Mouse (Mus musculus): ENCODE results near the gene Akap6. TPM values are rescaled to one million over a fixed set of nuclear protein-coding genes. Genes with fewer than 3 reads are reported as not detected.

Akap6 gene
- 26.1 and 27.4 TPM in 2 replicates for polyA plus RNA-seq (2012; rRNA removed)

GRCm38 (mm10) chr12:52699146-52699545 is at the start of gene Akap6:
Gene Akap6, plus strand, starts transcription at chr12:52699383.
- TF ChIP-seq POLR2A (IDR thresholded peaks at IDR 0.05; ENCODE audit: borderline replicate concordance, insufficient read depth, low read length): peak; percentile 49; the same call in 1 of the 2 replicates
- TF ChIP-seq CTCF (IDR thresholded peaks at IDR 0.05; ENCODE audit: borderline replicate concordance, insufficient read depth, low read depth, low read length): no peak
- Histone ChIP-seq H3K4me3 (replicated peaks; ENCODE audit: insufficient read depth, low read depth, low read length) (peak within 1 kb of the TSS; percentile 91), H3K27me3 (ENCODE audit: control insufficient read depth, insufficient read depth, low read length) (no peaks in the 10 kb centered on the region), H3K27ac (ENCODE audit: insufficient read depth, low read length) (peak within 1 kb of the TSS; percentile 85), H3K4me1 (ENCODE audit: control insufficient read depth, insufficient read depth, low read length) (no peaks in the 10 kb centered on the region; the same call in 1 of the 2 replicates)
- DNase-seq: peak; percentile 71 to 85
- 5% methylated on average over 6 of the region's 6 CpGs for WGBS

- no peak overlapping the region for H3K4me3 ChIP-seq (replicated peaks; ENCODE audit: insufficient read depth, low read depth, low read length)
- 80% methylated on average over 7 of the region's 7 CpGs for WGBS
- DNase-seq: no peak
- no peak overlapping the region for H3K27ac ChIP-seq (ENCODE audit: insufficient read depth, low read length)
- TF ChIP-seq POLR2A (IDR thresholded peaks at IDR 0.05; ENCODE audit: borderline replicate concordance, insufficient read depth, low read length): no peak
- no peak for TF ChIP-seq CTCF (IDR thresholded peaks at IDR 0.05; ENCODE audit: borderline replicate concordance, insufficient read depth, low read depth, low read length)
- H3K4me1 ChIP-seq (ENCODE audit: control insufficient read depth, insufficient read depth, low read length): no peaks in the 10 kb centered on the region
- H3K27me3 ChIP-seq (ENCODE audit: control insufficient read depth, insufficient read depth, low read length): no peaks in the 10 kb centered on the region
These were observed 36.0 kb upstream of the Akap6 start for GRCm38 (mm10) chr12:52662907-52663790.

GRCm38 (mm10) chr12:52664944-52665343 is 34.2 kb upstream of the Akap6 start:
- no peaks in the 10 kb centered on the region for H3K27me3 ChIP-seq (ENCODE audit: control insufficient read depth, insufficient read depth, low read length)
- H3K4me1 ChIP-seq (ENCODE audit: control insufficient read depth, insufficient read depth, low read length): no peaks in the 10 kb centered on the region
- DNase-seq: no peak
- TF ChIP-seq POLR2A (IDR thresholded peaks at IDR 0.05; ENCODE audit: borderline replicate concordance, insufficient read depth, low read length) (no peak), CTCF (IDR thresholded peaks at IDR 0.05; ENCODE audit: borderline replicate concordance, insufficient read depth, low read depth, low read length) (no peak)
- H3K27ac ChIP-seq (ENCODE audit: insufficient read depth, low read length): no peak overlapping the region
- 84% methylated on average over 5 of the region's 5 CpGs for WGBS
- no peak overlapping the region for H3K4me3 ChIP-seq (replicated peaks; ENCODE audit: insufficient read depth, low read depth, low read length)

- WGBS: 22% methylated on average over 7 of the region's 7 CpGs
- no peaks in the 10 kb centered on the region for H3K27me3 ChIP-seq (ENCODE audit: control insufficient read depth, insufficient read depth, low read length)
- TF ChIP-seq POLR2A (IDR thresholded peaks at IDR 0.05; ENCODE audit: borderline replicate concordance, insufficient read depth, low read length): no peak
- TF ChIP-seq CTCF (IDR thresholded peaks at IDR 0.05; ENCODE audit: borderline replicate concordance, insufficient read depth, low read depth, low read length): no peak
- H3K4me3 ChIP-seq (replicated peaks; ENCODE audit: insufficient read depth, low read depth, low read length): no peak overlapping the region
- no peak overlapping the region for H3K27ac ChIP-seq (ENCODE audit: insufficient read depth, low read length)
- no peak for DNase-seq
- H3K4me1 ChIP-seq (ENCODE audit: control insufficient read depth, insufficient read depth, low read length): no peaks in the 10 kb centered on the region
These were observed 27.7 kb upstream of the Akap6 start for GRCm38 (mm10) chr12:52671436-52671835.

- DNase-seq: no peak
- WGBS: 36% methylated on average over 6 of the region's 6 CpGs
- TF ChIP-seq CTCF (IDR thresholded peaks at IDR 0.05; ENCODE audit: borderline replicate concordance, insufficient read depth, low read depth, low read length) (no peak), POLR2A (IDR thresholded peaks at IDR 0.05; ENCODE audit: borderline replicate concordance, insufficient read depth, low read length) (no peak)
These were observed 27.2 kb upstream of the Akap6 start for GRCm38 (mm10) chr12:52671943-52672342.

DNA sequence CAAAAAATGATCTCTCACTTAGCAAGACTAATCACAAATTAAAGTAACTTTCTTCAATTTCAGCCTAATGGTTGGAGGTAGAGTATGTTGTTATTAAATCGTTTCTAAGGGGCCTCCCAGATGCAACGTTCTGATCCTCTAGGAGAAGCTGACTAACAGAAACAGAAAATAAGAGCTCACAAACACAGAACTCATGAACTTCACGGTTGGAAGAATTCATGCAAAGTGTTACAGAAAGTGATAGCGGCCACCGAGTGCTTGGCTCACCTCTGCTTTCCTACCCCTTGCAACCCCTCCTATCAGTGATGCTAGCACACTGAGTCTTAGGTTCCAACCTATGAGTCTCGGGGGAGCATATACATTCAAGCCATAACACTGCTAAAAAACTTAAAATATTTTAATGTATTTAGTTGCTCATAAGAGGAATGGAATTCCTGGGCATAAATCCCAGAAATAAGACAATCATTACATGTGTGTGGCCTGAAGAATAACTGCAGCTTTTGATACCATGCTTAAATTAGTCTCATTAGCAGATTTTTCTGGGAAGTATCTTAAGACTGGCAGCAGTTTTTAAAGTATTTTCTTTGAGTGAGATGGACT is 25.7 kb upstream of the Akap6 start:
- H3K27ac ChIP-seq (ENCODE audit: insufficient read depth, low read length): no peak overlapping the region
- TF ChIP-seq CTCF (IDR thresholded peaks at IDR 0.05; ENCODE audit: borderline replicate concordance, insufficient read depth, low read depth, low read length) (no peak), POLR2A (IDR thresholded peaks at IDR 0.05; ENCODE audit: borderline replicate concordance, insufficient read depth, low read length) (no peak)
- no peak for DNase-seq
- no peak overlapping the region for H3K4me3 ChIP-seq (replicated peaks; ENCODE audit: insufficient read depth, low read depth, low read length)
- no peaks in the 10 kb centered on the region for H3K4me1 ChIP-seq (ENCODE audit: control insufficient read depth, insufficient read depth, low read length)
- WGBS: 59% methylated on average over 6 of the region's 6 CpGs
- H3K27me3 ChIP-seq (ENCODE audit: control insufficient read depth, insufficient read depth, low read length): no peaks in the 10 kb centered on the region

More at GRCm38 (mm10) chr12:52671943-52672342, 27.2 kb upstream of the Akap6 start:
- H3K27ac ChIP-seq (ENCODE audit: insufficient read depth, low read length): no peak overlapping the region
- H3K27me3 ChIP-seq (ENCODE audit: control insufficient read depth, insufficient read depth, low read length): no peaks in the 10 kb centered on the region
- no peaks in the 10 kb centered on the region for H3K4me1 ChIP-seq (ENCODE audit: control insufficient read depth, insufficient read depth, low read length)
- H3K4me3 ChIP-seq (replicated peaks; ENCODE audit: insufficient read depth, low read depth, low read length): no peak overlapping the region

GRCm38 (mm10) chr12:52675010-52675409 is 24.2 kb upstream of the Akap6 start:
- Histone ChIP-seq H3K4me1 (ENCODE audit: control insufficient read depth, insufficient read depth, low read length) (no peaks in the 10 kb centered on the region), H3K27me3 (ENCODE audit: control insufficient read depth, insufficient read depth, low read length) (no peaks in the 10 kb centered on the region), H3K4me3 (replicated peaks; ENCODE audit: insufficient read depth, low read depth, low read length) (no peak overlapping the region), H3K27ac (ENCODE audit: insufficient read depth, low read length) (no peak overlapping the region)
- TF ChIP-seq CTCF (IDR thresholded peaks at IDR 0.05; ENCODE audit: borderline replicate concordance, insufficient read depth, low read depth, low read length) (no peak), POLR2A (IDR thresholded peaks at IDR 0.05; ENCODE audit: borderline replicate concordance, insufficient read depth, low read length) (no peak)
- WGBS: 26% methylated on average over 4 of the region's 4 CpGs
- peak in 1 of 2 experiments; percentile 17 for DNase-seq
